Mouse (Mus musculus): ENCODE measurements around the gene Tmem182. TPM values are rescaled to one million over a fixed set of nuclear protein-coding genes. Genes with fewer than 3 reads are reported as not detected.

The Tmem182 gene
- polyA plus RNA-seq, 1 experiment from 2014 or later, result not detected

- peak; percentile 26; the same call in 1 of the 2 replicates for ATAC-seq
- Histone ChIP-seq H3K36me3 (ENCODE audit: control insufficient read depth, insufficient read depth) (no peaks in the 10 kb centered on the region), H3K9me3 (ENCODE audit: control insufficient read depth, low read length) (no peaks in the 10 kb centered on the region), H3K27me3 (replicated peaks; ENCODE audit: control insufficient read depth, insufficient read depth, low read length) (no peaks in the 10 kb centered on the region), H3K4me2 (ENCODE audit: low read length) (no peak overlapping the region), H3K4me1 (replicated peaks; ENCODE audit: control insufficient read depth, insufficient read depth, low read length) (no peaks in the 10 kb centered on the region), H3K27ac (ENCODE audit: low read length) (no peak overlapping the region), H3K9ac (replicated peaks; ENCODE audit: low read depth, low read length) (no peak overlapping the region), H3K4me3 (replicated peaks; ENCODE audit: low read length) (no peak overlapping the region)
Measured at GRCm38 (mm10) chr1:40844616-40845015, 39.2 kb downstream of the Tmem182 start.

GRCm38 (mm10) chr1:40847196-40847938, 42.0 kb downstream of the Tmem182 start:
- H3K27me3 ChIP-seq (replicated peaks; ENCODE audit: control insufficient read depth, insufficient read depth, low read length), result no peaks in the 10 kb centered on the region
- WGBS, result 49% methylated on average over 2 of the region's 2 CpGs
- ATAC-seq, result no peak

GRCm38 (mm10) chr1:40851286-40851685, 45.9 kb downstream of the Tmem182 start:
- Histone ChIP-seq H3K27ac (ENCODE audit: low read length) (no peak overlapping the region), H3K27me3 (replicated peaks; ENCODE audit: control insufficient read depth, insufficient read depth, low read length) (no peaks in the 10 kb centered on the region), H3K9me3 (ENCODE audit: control insufficient read depth, low read length) (no peaks in the 10 kb centered on the region), H3K4me3 (replicated peaks; ENCODE audit: low read length) (no peak overlapping the region), H3K4me1 (replicated peaks; ENCODE audit: control insufficient read depth, insufficient read depth, low read length) (no peaks in the 10 kb centered on the region), H3K36me3 (ENCODE audit: control insufficient read depth, insufficient read depth) (no peaks in the 10 kb centered on the region), H3K9ac (replicated peaks; ENCODE audit: low read depth, low read length) (no peak overlapping the region), H3K4me2 (ENCODE audit: low read length) (no peak overlapping the region)
- no peak for ATAC-seq

More at GRCm38 (mm10) chr1:40847196-40847938, 42.0 kb downstream of the Tmem182 start:
- Histone ChIP-seq H3K9ac (replicated peaks; ENCODE audit: low read depth, low read length) (no peak overlapping the region), H3K27ac (ENCODE audit: low read length) (no peak overlapping the region), H3K9me3 (ENCODE audit: control insufficient read depth, low read length) (no peaks in the 10 kb centered on the region), H3K4me3 (replicated peaks; ENCODE audit: low read length) (no peak overlapping the region), H3K4me1 (replicated peaks; ENCODE audit: control insufficient read depth, insufficient read depth, low read length) (no peaks in the 10 kb centered on the region), H3K4me2 (ENCODE audit: low read length) (no peak overlapping the region), H3K36me3 (ENCODE audit: control insufficient read depth, insufficient read depth) (no peaks in the 10 kb centered on the region)

- no peak overlapping the region for H3K4me3 ChIP-seq (replicated peaks; ENCODE audit: low read length)
- H3K9me3 ChIP-seq (ENCODE audit: control insufficient read depth, low read length), result no peaks in the 10 kb centered on the region
- no peak overlapping the region for H3K9ac ChIP-seq (replicated peaks; ENCODE audit: low read depth, low read length)
- H3K4me1 ChIP-seq (replicated peaks; ENCODE audit: control insufficient read depth, insufficient read depth, low read length), result no peaks in the 10 kb centered on the region
- WGBS, result 92% methylated on average over 1 of the region's 1 CpGs
- no peak overlapping the region for H3K27ac ChIP-seq (ENCODE audit: low read length)
- H3K36me3 ChIP-seq (ENCODE audit: control insufficient read depth, insufficient read depth), result no peaks in the 10 kb centered on the region
- H3K4me2 ChIP-seq (ENCODE audit: low read length), result no peak overlapping the region
- H3K27me3 ChIP-seq (replicated peaks; ENCODE audit: control insufficient read depth, insufficient read depth, low read length), result no peaks in the 10 kb centered on the region
- no peak for ATAC-seq
Measured at GRCm38 (mm10) chr1:40855268-40855667, 49.9 kb downstream of the Tmem182 start.

- H3K9me3 ChIP-seq (ENCODE audit: control insufficient read depth, low read length), result no peaks in the 10 kb centered on the region
- WGBS, result 74% methylated on average over 4 of the region's 4 CpGs
- no peaks in the 10 kb centered on the region for H3K27me3 ChIP-seq (replicated peaks; ENCODE audit: control insufficient read depth, insufficient read depth, low read length)
- no peak overlapping the region for H3K27ac ChIP-seq (ENCODE audit: low read length)
- H3K9ac ChIP-seq (replicated peaks; ENCODE audit: low read depth, low read length), result no peak overlapping the region
- H3K4me3 ChIP-seq (replicated peaks; ENCODE audit: low read length), result no peak overlapping the region
- H3K4me1 ChIP-seq (replicated peaks; ENCODE audit: control insufficient read depth, insufficient read depth, low read length), result no peaks in the 10 kb centered on the region
- ATAC-seq, result no peak
- H3K4me2 ChIP-seq (ENCODE audit: low read length), result no peak overlapping the region
- no peaks in the 10 kb centered on the region for H3K36me3 ChIP-seq (ENCODE audit: control insufficient read depth, insufficient read depth)
Measured at GRCm38 (mm10) chr1:40856846-40857636, 51.6 kb downstream of the Tmem182 start.

- Histone ChIP-seq H3K9ac (replicated peaks; ENCODE audit: low read depth, low read length) (no peak overlapping the region), H3K27me3 (replicated peaks; ENCODE audit: control insufficient read depth, insufficient read depth, low read length) (no peaks in the 10 kb centered on the region), H3K36me3 (ENCODE audit: control insufficient read depth, insufficient read depth) (no peaks in the 10 kb centered on the region), H3K4me3 (replicated peaks; ENCODE audit: low read length) (no peak overlapping the region), H3K27ac (ENCODE audit: low read length) (no peak overlapping the region), H3K9me3 (ENCODE audit: control insufficient read depth, low read length) (no peaks in the 10 kb centered on the region), H3K4me2 (ENCODE audit: low read length) (no peak overlapping the region), H3K4me1 (replicated peaks; ENCODE audit: control insufficient read depth, insufficient read depth, low read length) (no peaks in the 10 kb centered on the region)
- WGBS, result 74% methylated on average over 6 of the region's 6 CpGs
- ATAC-seq, result peak; percentile 40; the same call in 1 of the 2 replicates
Measured at GRCm38 (mm10) chr1:40865043-40865442, 59.6 kb downstream of the Tmem182 start.

- H3K4me3 ChIP-seq (replicated peaks; ENCODE audit: low read length), result no peak overlapping the region
- no peaks in the 10 kb centered on the region for H3K36me3 ChIP-seq (ENCODE audit: control insufficient read depth, insufficient read depth)
- no peak overlapping the region for H3K27ac ChIP-seq (ENCODE audit: low read length)
- WGBS, result 93% methylated on average over 3 of the region's 3 CpGs
- no peak overlapping the region for H3K9ac ChIP-seq (replicated peaks; ENCODE audit: low read depth, low read length)
- H3K4me2 ChIP-seq (ENCODE audit: low read length), result no peak overlapping the region
- H3K9me3 ChIP-seq (ENCODE audit: control insufficient read depth, low read length), result no peaks in the 10 kb centered on the region
- H3K27me3 ChIP-seq (replicated peaks; ENCODE audit: control insufficient read depth, insufficient read depth, low read length), result no peaks in the 10 kb centered on the region
- no peak for ATAC-seq
- H3K4me1 ChIP-seq (replicated peaks; ENCODE audit: control insufficient read depth, insufficient read depth, low read length), result no peaks in the 10 kb centered on the region
Measured at GRCm38 (mm10) chr1:40867106-40867505, 61.7 kb downstream of the Tmem182 start.

- no peak for ATAC-seq
- no peak overlapping the region for H3K4me2 ChIP-seq (ENCODE audit: low read length)
- H3K4me1 ChIP-seq (replicated peaks; ENCODE audit: control insufficient read depth, insufficient read depth, low read length), result no peaks in the 10 kb centered on the region
- no peaks in the 10 kb centered on the region for H3K36me3 ChIP-seq (ENCODE audit: control insufficient read depth, insufficient read depth)
- H3K9me3 ChIP-seq (ENCODE audit: control insufficient read depth, low read length), result no peaks in the 10 kb centered on the region
- no peak overlapping the region for H3K9ac ChIP-seq (replicated peaks; ENCODE audit: low read depth, low read length)
- no peaks in the 10 kb centered on the region for H3K27me3 ChIP-seq (replicated peaks; ENCODE audit: control insufficient read depth, insufficient read depth, low read length)
- WGBS, result 78% methylated on average over 2 of the region's 2 CpGs
- H3K27ac ChIP-seq (ENCODE audit: low read length), result no peak overlapping the region
- no peak overlapping the region for H3K4me3 ChIP-seq (replicated peaks; ENCODE audit: low read length)
Measured at GRCm38 (mm10) chr1:40867651-40868050, 62.2 kb downstream of the Tmem182 start.

GRCm38 (mm10) chr1:40873760-40874455, 68.5 kb downstream of the Tmem182 start:
- Histone ChIP-seq H3K9me3 (ENCODE audit: control insufficient read depth, low read length) (no peaks in the 10 kb centered on the region), H3K4me3 (replicated peaks; ENCODE audit: low read length) (no peak overlapping the region), H3K9ac (replicated peaks; ENCODE audit: low read depth, low read length) (no peak overlapping the region), H3K4me2 (ENCODE audit: low read length) (peak overlapping the region; percentile 0; the same call in 1 of the 2 replicates), H3K27ac (ENCODE audit: low read length) (no peak overlapping the region), H3K4me1 (replicated peaks; ENCODE audit: control insufficient read depth, insufficient read depth, low read length) (no peaks in the 10 kb centered on the region), H3K27me3 (replicated peaks; ENCODE audit: control insufficient read depth, insufficient read depth, low read length) (no peaks in the 10 kb centered on the region), H3K36me3 (ENCODE audit: control insufficient read depth, insufficient read depth) (no peaks in the 10 kb centered on the region)
- ATAC-seq, result 0 out of 2 replicates have a peak, but pooled peaks have one; percentile 7
- WGBS, result 39% methylated on average over 10 of the region's 10 CpGs
